ENCODE assay signal across 13 mouse cellular contexts in genomic region chr3:152586191-152586590, GRCm38 (mm10).
"Had no signal": no experiment of that assay in that cellular context is flagged by ENCODE, and none has a peak within 500 bp of the region (broad histone marks: within the 10 kb centered on the region; RNA-seq: fewer than 3 reads in every experiment).

No protein-coding gene starts in this region.

- H3K27me3 ChIP-seq: intestine, embryonic 15.5 days; limb, embryonic 13.5 days; midbrain, embryonic 12.5 days; neural tube, embryonic 13.5 days; stomach, embryonic 15.5 days had no signal

- H3K4me1 ChIP-seq: limb, embryonic 13.5 days; midbrain, embryonic 12.5 days; neural tube, embryonic 13.5 days; stomach, embryonic 15.5 days had no signal

- DNase-seq: kidney, adult 18-20 months; kidney, postnatal 4 days; lung, adult 2 months; thymus, postnatal 4 days had no signal

- H3K4me2 ChIP-seq: intestine, embryonic 15.5 days; limb, embryonic 13.5 days; midbrain, embryonic 12.5 days; neural tube, embryonic 13.5 days; stomach, embryonic 15.5 days had no signal

- H3K27ac ChIP-seq: intestine, embryonic 15.5 days; kidney, postnatal 0 days; layer of hippocampus, adult 2 months; limb, embryonic 13.5 days; liver, embryonic 14.5 days; midbrain, embryonic 12.5 days; neural tube, embryonic 13.5 days; stomach, embryonic 15.5 days had no signal

- H3K4me3 ChIP-seq: intestine, embryonic 15.5 days; layer of hippocampus, adult 2 months; limb, embryonic 13.5 days; midbrain, embryonic 12.5 days; neural tube, embryonic 13.5 days; stomach, embryonic 15.5 days had no signal

- H3K9ac ChIP-seq: intestine, embryonic 15.5 days; limb, embryonic 13.5 days; liver, embryonic 14.5 days; midbrain, embryonic 12.5 days; neural tube, embryonic 13.5 days; stomach, embryonic 15.5 days had no signal

- ATAC-seq: intestine, embryonic 15.5 days; midbrain, embryonic 16.5 days had no signal

- H3K9me3 ChIP-seq: intestine, embryonic 15.5 days; limb, embryonic 13.5 days; midbrain, embryonic 12.5 days; neural tube, embryonic 13.5 days; stomach, embryonic 15.5 days had no signal

- H3K36me3 ChIP-seq: intestine, embryonic 15.5 days; limb, embryonic 13.5 days; midbrain, embryonic 12.5 days; neural tube, embryonic 13.5 days; stomach, embryonic 15.5 days had no signal
